Mouse (Mus musculus) layer of hippocampus, adult 9-10 months (tissue): ENCODE results near the gene Otud7b.
"Not testable (repeated sequence)": the region's sequence is repeated elsewhere in the genome, so short reads cannot be mapped to it uniquely, and the experiment has no call there.

Experiments used
- DNase-seq: peaks from one replicate; pipeline ENCODE4 v3.0.0; 2022; ENCODE audit warnings: low spot score

The Otud7b gene

DNA sequence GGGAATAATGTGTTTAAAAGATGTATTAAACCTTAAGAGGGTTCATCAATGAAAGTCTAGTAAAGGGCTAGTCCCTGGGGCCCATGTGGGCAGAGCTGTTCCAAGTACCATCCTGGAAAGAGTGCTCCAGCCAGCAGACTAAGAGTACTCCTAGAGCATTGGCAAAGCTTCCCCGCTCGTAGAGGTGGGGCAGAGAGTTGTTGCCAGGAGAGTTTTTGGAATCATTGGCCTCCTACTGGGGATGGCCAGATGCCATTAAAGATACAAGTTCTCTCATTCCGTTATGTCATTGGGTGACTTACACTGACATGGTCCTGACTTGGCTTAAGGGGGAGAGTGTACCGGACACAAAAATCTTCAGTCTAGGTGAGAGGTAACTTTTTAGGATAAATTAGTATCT, 75.2 kb downstream of the Otud7b start:
- no peak for DNase-seq

DNA sequence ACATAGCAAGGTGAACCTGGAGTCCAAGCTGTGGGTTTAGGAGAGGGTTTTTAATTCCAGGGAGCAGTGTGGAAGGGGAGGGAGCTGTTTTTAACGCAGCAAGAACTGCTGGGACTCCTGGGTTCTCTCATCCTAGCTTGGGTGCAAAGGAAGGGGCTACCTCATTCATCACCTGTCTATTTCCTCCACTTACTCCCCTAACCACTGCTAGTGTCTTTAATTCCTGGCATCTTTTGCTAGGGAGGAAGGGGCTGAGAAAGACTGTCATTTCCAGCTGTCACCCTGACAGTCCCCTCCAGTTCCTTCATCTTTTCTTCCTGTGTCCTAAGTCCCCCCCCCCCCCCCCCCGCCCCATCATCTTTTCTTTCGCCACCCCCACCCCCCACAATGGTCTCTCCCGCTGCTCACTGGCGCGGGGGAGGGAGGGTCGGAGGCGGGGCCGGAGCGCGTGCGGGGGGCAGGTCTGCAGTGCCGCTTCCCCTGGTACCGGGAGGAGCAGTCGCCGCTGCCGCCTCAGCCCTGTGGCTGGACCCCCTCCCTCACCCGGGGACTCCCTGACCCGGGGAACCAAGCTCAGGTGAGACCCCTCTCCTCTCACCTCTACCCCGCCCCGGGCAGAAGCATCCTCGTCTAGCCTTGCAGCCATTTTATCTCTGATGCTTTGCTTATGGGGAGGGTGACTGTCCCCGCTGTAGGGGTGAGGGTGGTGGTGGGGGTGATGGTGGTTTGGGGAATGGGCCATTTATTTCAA, 76.6 kb downstream of the Otud7b start, which contains the start of gene Sv2a:
TSS of gene Sv2a (plus strand) at position 425 of the 751 bp plus-strand sequence.
- no peak for DNase-seq

- no peak for DNase-seq
Observed at GRCm38 (mm10) chr3:96181510-96182381, 77.4 kb downstream of the Otud7b start.

DNA sequence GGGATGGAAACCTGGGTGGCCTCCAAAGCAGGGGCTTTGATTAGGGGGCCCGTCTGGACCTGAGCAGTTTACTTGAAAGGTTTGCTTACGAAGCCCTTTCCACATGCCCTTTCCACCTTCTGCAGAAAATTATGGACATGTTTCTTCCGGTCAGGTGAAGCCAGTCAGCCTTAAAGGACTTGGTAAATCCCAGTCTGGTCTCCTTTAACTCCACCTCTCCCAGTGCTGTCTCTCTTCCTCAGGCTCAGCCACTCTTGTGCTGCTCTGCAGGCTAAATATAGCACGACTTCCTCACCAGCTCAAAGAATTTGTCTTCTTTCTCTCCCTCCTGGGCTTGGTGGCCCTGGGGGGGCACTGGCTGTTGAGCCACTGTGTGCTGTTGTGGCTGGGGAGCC, 78.1 kb downstream of the Otud7b start:
- DNase-seq: no peak

DNA sequence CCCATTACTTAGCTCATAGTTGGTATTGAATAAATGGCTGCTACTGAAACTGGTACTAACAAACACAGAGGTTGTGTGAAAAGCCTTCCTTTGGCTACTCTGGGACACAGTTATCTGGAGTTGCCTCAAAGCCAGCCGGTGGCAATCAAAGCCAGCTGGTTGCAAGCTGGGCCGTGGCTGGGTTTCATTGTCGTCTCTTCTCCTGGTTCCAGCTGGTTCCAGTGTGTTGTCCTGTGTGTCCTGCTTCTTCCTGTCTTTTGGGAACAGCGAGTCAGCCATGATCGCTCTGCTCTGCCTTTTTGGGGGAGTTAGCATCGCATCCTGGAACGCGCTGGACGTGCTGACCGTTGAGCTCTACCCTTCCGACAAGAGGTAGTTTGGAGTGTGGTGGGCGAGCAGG, 88.7 kb downstream of the Otud7b start:
- DNase-seq: no peak

- DNase-seq: no peak
Observed at GRCm38 (mm10) chr3:96194966-96195365, 90.6 kb downstream of the Otud7b start.

- DNase-seq: no peak
Observed at GRCm38 (mm10) chr3:96195616-96196313, 91.4 kb downstream of the Otud7b start.

- no peak for DNase-seq
Observed at GRCm38 (mm10) chr3:96196437-96197128, 92.3 kb downstream of the Otud7b start.

- DNase-seq: peak; percentile 76
Observed at GRCm38 (mm10) chr3:96197129-96197749, 92.9 kb downstream of the Otud7b start.

- no peak for DNase-seq
Observed at GRCm38 (mm10) chr3:96198181-96198580, 93.9 kb downstream of the Otud7b start.

DNA sequence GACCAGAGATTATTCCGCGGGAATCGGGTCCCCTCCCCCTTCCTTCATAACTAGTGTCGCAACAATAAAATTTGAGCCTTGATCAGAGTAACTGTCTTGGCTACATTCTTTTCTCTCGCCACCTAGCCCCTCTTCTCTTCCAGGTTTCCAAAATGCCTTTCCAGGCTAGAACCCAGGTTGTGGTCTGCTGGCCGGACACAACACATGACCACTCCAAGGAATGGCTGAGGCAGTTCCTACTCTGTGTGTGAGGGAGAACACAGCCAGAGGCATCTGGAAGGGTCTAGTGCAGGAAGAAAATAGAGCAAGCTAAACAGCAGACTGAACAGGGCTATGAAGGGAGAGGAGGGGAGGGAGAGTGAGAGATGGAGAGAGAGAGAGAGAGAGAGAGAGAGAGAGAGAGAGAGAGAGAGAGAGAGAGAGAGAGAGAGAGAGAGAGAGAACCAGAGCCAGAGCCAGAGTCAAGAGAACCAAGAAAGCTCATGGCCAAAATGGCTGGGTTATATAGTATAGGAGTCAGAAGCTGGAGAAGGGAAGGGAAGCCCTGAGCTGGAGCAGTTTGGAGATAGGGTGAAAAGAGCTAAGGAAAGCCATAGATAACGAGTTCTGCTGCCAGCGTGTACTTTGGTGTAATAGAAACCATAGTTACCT, 94.4 kb downstream of the Otud7b start:
- not testable (repeated sequence) for DNase-seq

GRCm38 (mm10) chr3:96199731-96200130, 95.4 kb downstream of the Otud7b start:
- DNase-seq: no peak

GRCm38 (mm10) chr3:96207819-96208218, 103.5 kb downstream of the Otud7b start:
- DNase-seq: no peak

DNA sequence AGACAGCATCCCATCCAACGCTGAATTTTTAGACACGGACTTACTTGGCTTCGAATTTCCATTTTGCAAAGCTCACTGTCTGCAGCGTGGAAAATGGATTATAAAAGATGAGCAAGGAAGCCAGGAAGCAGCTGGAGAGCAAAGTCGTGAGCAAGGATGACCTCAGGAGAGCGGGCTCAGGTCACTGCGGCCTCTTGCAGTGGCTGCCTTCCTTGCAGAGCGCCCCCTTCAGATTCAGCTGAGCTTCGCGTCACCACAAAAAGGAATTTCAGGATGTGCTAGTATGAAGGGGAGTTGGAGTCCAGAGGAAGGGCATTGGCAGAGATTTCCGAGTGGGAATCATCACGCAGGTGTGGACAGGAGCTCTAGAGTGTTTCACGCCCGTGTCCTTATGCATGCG, 104.9 kb downstream of the Otud7b start:
- DNase-seq: no peak
